Mouse (Mus musculus) heart, adult 2 months (tissue): ENCODE results near the gene Zfp663.

ENCODE experiments used
- CTCF ChIP-seq: fragments of 200-600 bp; IDR thresholded peaks from 2 replicates; pipeline ENCODE4 v1.8.1; 2022; ENCODE audit warnings: antibody characterized with exemption, mild to moderate bottlenecking, moderate library complexity
- EP300 ChIP-seq: fragments of 200-500 bp; IDR thresholded peaks from 2 replicates; pipeline ENCODE4 v1.6.1; 2011; ENCODE audit warnings: low read depth, low read length, control low read depth; ENCODE audit not compliant: insufficient read depth
- POLR2A ChIP-seq: fragments of 200-500 bp; IDR thresholded peaks from 2 replicates; pipeline ENCODE4 v1.6.1; 2011; ENCODE audit warnings: mild to moderate bottlenecking, low read depth, low read length, control low read depth; ENCODE audit not compliant: insufficient read depth

- TF ChIP-seq CTCF = no peak
- TF ChIP-seq POLR2A = no peak
- no peak for TF ChIP-seq EP300
These were observed 67.1 kb downstream of the Zfp663 start for GRCm38 (mm10) chr2:165301409-165301808.
